Mouse (Mus musculus) kidney, adult 9 months (tissue): ENCODE measurements at regions not wholly inside any gene's neighbourhood (a gene's known extent, or its start where the extent isn't known, plus 50 kb on each side); places are given as distances from the start of the nearest gene placed in this dataset.

Source experiments
- DNase-seq: peaks from one replicate; pipeline ENCODE4 v3.0.0; 2022

GRCm38 (mm10) chr14:46115950-46116349, 263.3 kb upstream of the Gm15217 start:
- no peak for DNase-seq

- DNase-seq: no peak
These were observed 252.7 kb upstream of the Gm15217 start for GRCm38 (mm10) chr14:46126541-46126940.

- no peak for DNase-seq
These were observed 249.5 kb upstream of the Gm15217 start for GRCm38 (mm10) chr14:46129762-46130161.

GRCm38 (mm10) chr14:46144175-46144574, 235.0 kb upstream of the Gm15217 start:
- DNase-seq: peak; percentile 5

- peak; percentile 9 for DNase-seq
These were observed 234.5 kb upstream of the Gm15217 start for GRCm38 (mm10) chr14:46144707-46145106.

GRCm38 (mm10) chr14:46145584-46145983, 233.6 kb upstream of the Gm15217 start:
- DNase-seq: no peak

- DNase-seq: no peak
These were observed 230.0 kb upstream of the Gm15217 start for GRCm38 (mm10) chr14:46149073-46149661.

- no peak for DNase-seq
These were observed 220.5 kb upstream of the Gm15217 start for GRCm38 (mm10) chr14:46158741-46159140.

GRCm38 (mm10) chr14:46172181-46172874, 206.9 kb upstream of the Gm15217 start:
- no peak for DNase-seq

- DNase-seq: no peak
These were observed 206.3 kb upstream of the Gm15217 start for GRCm38 (mm10) chr14:46172875-46173324.

GRCm38 (mm10) chr14:46174386-46174785, 204.8 kb upstream of the Gm15217 start:
- DNase-seq: no peak

GRCm38 (mm10) chr14:46175291-46176216, 203.7 kb upstream of the Gm15217 start:
- DNase-seq: no peak

- no peak for DNase-seq
These were observed 200.2 kb upstream of the Gm15217 start for GRCm38 (mm10) chr14:46179024-46179423.

- DNase-seq: peak; percentile 40
These were observed 187.4 kb upstream of the Gm15217 start for GRCm38 (mm10) chr14:46191639-46192399.

GRCm38 (mm10) chr14:46193577-46193976, 185.6 kb upstream of the Gm15217 start:
- no peak for DNase-seq

GRCm38 (mm10) chr14:46195939-46196338, 183.3 kb upstream of the Gm15217 start:
- no peak for DNase-seq

- peak; percentile 91 for DNase-seq
These were observed 176.4 kb upstream of the Gm15217 start for GRCm38 (mm10) chr14:46202818-46203217.

GRCm38 (mm10) chr14:46220483-46220882, 158.7 kb upstream of the Gm15217 start:
- no peak for DNase-seq

GRCm38 (mm10) chr14:46221897-46222669, 157.1 kb upstream of the Gm15217 start:
- no peak for DNase-seq

GRCm38 (mm10) chr14:46223008-46223407, 156.2 kb upstream of the Gm15217 start:
- DNase-seq: no peak

GRCm38 (mm10) chr14:46224421-46224950, 154.7 kb upstream of the Gm15217 start:
- no peak for DNase-seq
